Mouse (Mus musculus) spleen, adult 2 months (tissue): ENCODE measurements at regions not wholly inside any gene's neighbourhood (a gene's known extent, or its start where the extent isn't known, plus 50 kb on each side); places are given as distances from the start of the nearest gene placed in this dataset.
A peak's percentile ranks its signal among the peaks of the same experiment; 100 is the strongest.
"Not testable (repeated sequence)": the region's sequence is repeated elsewhere in the genome, so short reads cannot be mapped to it uniquely, and the experiment has no call there.

Source experiments
- DNase-seq, 2 experiments: peaks; one replicate each; pipeline versions ENCODE4 v3.0.0 to v3.0.0-alpha.2; 2012 to 2021; ENCODE audit warnings: low spot score in 2 of 2, low read depth in 1 of 2
- H3K27ac ChIP-seq: fragments of 200-500 bp; 2 replicates; pipeline ENCODE4 v1.5.1; 2012; ENCODE audit warnings: low read length, inconsistent platforms; ENCODE audit not compliant: insufficient read depth
- H3K27me3 ChIP-seq: fragments of 200-500 bp; 2 replicates; pipeline ENCODE4 v1.6.1; 2012; ENCODE audit warnings: mild to moderate bottlenecking, moderate library complexity, low read length, inconsistent platforms; ENCODE audit not compliant: control insufficient read depth, insufficient read depth
- H3K36me3 ChIP-seq: fragments of 200-500 bp; 2 replicates; pipeline ENCODE4 v1.6.1; 2012; ENCODE audit warnings: mild to moderate bottlenecking, low read length, inconsistent platforms; ENCODE audit not compliant: control insufficient read depth, insufficient read depth
- H3K4me1 ChIP-seq: fragments of 200-500 bp; 2 replicates; pipeline ENCODE4 v1.6.1; 2011; ENCODE audit warnings: inconsistent platforms; ENCODE audit not compliant: control insufficient read depth, insufficient read depth, insufficient read length
- H3K4me3 ChIP-seq: fragments of 200-500 bp; 2 replicates; pipeline ENCODE4 v1.5.1; 2011; ENCODE audit warnings: mild to moderate bottlenecking, inconsistent platforms; ENCODE audit not compliant: insufficient read depth, insufficient read length; ENCODE audit errors: extremely low read depth
- CTCF ChIP-seq: fragments of 200-500 bp; IDR thresholded peaks from 2 replicates; pipeline ENCODE4 v1.5.1; 2011; ENCODE audit warnings: mild to moderate bottlenecking, inconsistent platforms; ENCODE audit not compliant: insufficient read depth, insufficient read length, insufficient replicate concordance; ENCODE audit errors: extremely low read depth
- POLR2A ChIP-seq: fragments of 200-500 bp; IDR thresholded peaks from 2 replicates; pipeline ENCODE4 v1.6.1; 2011; ENCODE audit warnings: low read depth, low read length, inconsistent platforms
- WGBS: fragments of 180-500 bp; shearing (Covaris S2); methylation state at CpG from one replicate; pipeline ENCODE4 v1.1.7; 2018; 5-methylcytosine and 5-hydroxymethylcytosine counted together

- no peaks in the 10 kb centered on the region for H3K36me3 ChIP-seq
- no peak for DNase-seq
- WGBS, result 28% methylated on average over 7 of the region's 7 CpGs
- no peak overlapping the region for H3K4me3 ChIP-seq
- H3K27ac ChIP-seq, result no peak overlapping the region
- no peaks in the 10 kb centered on the region for H3K27me3 ChIP-seq
- no peak for TF ChIP-seq POLR2A
- TF ChIP-seq CTCF, result no peak
- H3K4me1 ChIP-seq, result no peaks in the 10 kb centered on the region
Observed at GRCm38 (mm10) chr1:161728546-161729206, 59.6 kb downstream of the Fasl start.

DNA sequence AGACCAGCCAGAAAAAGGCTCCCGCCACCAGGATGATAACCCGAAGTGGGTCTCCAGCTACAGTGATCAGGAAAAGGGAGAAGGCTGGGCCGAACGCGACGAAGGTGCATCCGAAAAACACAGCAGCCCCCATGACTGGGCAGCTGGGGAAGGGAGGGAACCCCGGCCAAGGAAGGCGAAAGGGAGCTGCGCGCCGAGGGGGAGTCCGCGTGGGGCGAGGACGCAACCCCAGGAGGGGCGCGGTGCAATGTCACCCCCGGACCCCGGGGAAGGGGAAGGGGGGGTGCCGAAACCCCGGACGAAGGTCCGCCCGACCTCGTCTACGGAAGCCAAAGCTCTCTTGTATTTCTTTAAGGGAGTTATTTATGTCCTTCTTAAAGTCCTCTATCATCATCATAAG lies 60.9 kb downstream of the Fasl start:
- not testable (repeated sequence) for H3K27ac ChIP-seq, DNase-seq, H3K4me1 ChIP-seq, H3K36me3 ChIP-seq, H3K4me3 ChIP-seq, H3K27me3 ChIP-seq
- 87% methylated on average over 17 of the region's 27 CpGs for WGBS

DNA sequence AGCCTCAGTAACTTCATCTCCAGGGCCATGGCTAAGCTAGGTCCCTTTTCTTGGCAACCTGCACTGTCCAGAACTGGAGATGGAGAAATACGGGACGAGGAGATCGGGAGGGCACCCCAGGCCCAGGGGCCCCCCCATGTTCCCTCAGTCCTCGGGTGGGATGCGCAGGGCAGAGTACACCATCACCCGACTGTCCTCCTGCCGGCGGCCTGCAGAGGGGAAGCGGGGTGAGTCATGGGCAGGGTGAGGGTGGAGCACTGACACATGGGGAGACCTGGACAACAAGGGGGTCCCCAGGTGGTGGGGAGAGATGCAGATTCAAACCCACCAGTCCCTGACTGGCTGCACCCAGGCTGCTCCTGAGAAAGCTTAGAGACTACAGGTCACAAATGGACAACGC lies 62.2 kb downstream of the Fasl start:
- H3K36me3 ChIP-seq, H3K27me3 ChIP-seq, DNase-seq, H3K27ac ChIP-seq, H3K4me3 ChIP-seq, H3K4me1 ChIP-seq: not testable (repeated sequence)
- WGBS, result 100% methylated on average over 1 of the region's 10 CpGs

- TF ChIP-seq POLR2A, result no peak
- no peak for TF ChIP-seq CTCF
- Histone ChIP-seq H3K27ac (no peak overlapping the region), H3K4me1 (no peaks in the 10 kb centered on the region), H3K27me3 (no peaks in the 10 kb centered on the region), H3K4me3 (no peak overlapping the region), H3K36me3 (no peaks in the 10 kb centered on the region)
- WGBS, result 88% methylated on average over 3 of the region's 3 CpGs
- DNase-seq, result no peak
Observed at GRCm38 (mm10) chr1:161719876-161720275, 68.4 kb downstream of the Fasl start.

DNA sequence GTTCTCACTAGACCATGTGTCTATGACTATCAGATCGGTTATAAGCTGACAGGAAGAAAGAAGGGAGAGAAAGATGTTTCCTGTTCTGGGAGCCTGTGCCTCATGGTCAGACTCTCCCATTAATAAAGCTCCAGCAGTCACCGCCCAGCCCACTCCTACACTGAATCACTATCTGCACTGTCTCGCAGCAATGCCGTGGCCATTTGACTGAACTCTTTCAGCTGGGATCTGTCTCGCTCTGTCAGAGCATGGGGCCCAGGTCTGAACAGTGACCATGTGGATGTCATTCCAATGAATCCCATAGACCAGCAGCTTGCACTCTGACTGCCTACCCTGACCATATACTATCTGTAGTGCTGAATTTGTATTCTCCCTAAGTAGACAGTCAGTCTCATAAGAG lies 70.0 kb downstream of the Fasl start:
- Histone ChIP-seq H3K36me3 (no peaks in the 10 kb centered on the region), H3K4me3 (no peak overlapping the region), H3K27ac (no peak overlapping the region), H3K4me1 (no peaks in the 10 kb centered on the region), H3K27me3 (no peaks in the 10 kb centered on the region)
- 45% methylated on average over 5 of the region's 5 CpGs for WGBS
- TF ChIP-seq CTCF (no peak), POLR2A (no peak)
- no peak for DNase-seq

- TF ChIP-seq CTCF (no peak), POLR2A (no peak)
- peak; percentile 68 to 73 for DNase-seq
- Histone ChIP-seq H3K4me1 (peaks cover 2% of the 10 kb centered on the region; the same call in 1 of the 2 replicates), H3K4me3 (0 out of 2 replicates have a peak overlapping the region, but pooled peaks have one; percentile 0), H3K36me3 (no peaks in the 10 kb centered on the region), H3K27me3 (no peaks in the 10 kb centered on the region), H3K27ac (no peak overlapping the region; the same call in 1 of the 2 replicates)
- WGBS, result 5% methylated on average over 10 of the region's 10 CpGs
Observed at GRCm38 (mm10) chr1:161712918-161713317, 75.4 kb downstream of the Fasl start.

DNA sequence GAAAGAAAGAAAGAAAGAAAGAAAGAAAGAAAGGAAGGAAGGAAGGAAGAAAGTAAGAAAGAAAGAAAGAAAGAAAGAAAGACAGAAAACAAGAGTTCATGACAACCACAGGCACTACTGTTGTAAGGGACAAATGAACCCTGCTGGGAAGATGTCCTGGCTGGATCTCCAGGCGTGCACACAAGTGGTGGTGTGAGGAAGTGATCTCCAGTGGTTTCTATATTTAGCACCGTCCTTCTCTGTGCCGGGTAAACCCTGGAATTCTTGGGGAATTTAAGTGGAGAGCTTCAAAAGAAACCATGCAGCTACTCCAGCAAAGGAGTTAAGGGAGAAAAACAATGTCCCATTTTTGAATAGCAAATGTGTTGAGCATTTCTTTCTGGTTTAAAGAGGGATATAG lies 76.0 kb downstream of the Fasl start:
- TF ChIP-seq POLR2A (no peak), CTCF (no peak)
- H3K27me3 ChIP-seq, result no peaks in the 10 kb centered on the region
- no peak for DNase-seq

More for the DNA sequence above, 76.0 kb downstream of the Fasl start:
- Histone ChIP-seq H3K4me3 (no peak overlapping the region), H3K36me3 (no peaks in the 10 kb centered on the region), H3K4me1 (peaks cover 2% of the 10 kb centered on the region; the same call in 1 of the 2 replicates), H3K27ac (no peak overlapping the region)
- WGBS, result 31% methylated on average over 3 of the region's 3 CpGs
